Mouse (Mus musculus): ENCODE results near the gene Sptlc2.

Sptlc2 gene

GRCm38 (mm10) chr12:87394316-87394715, 6.2 kb upstream of the Sptlc2 start:
- DNase-seq (ENCODE audit: low read depth) = no peak

- peak; percentile 55 for DNase-seq (ENCODE audit: low read depth)
These were observed 5.4 kb upstream of the Sptlc2 start for GRCm38 (mm10) chr12:87393447-87394145.

DNA sequence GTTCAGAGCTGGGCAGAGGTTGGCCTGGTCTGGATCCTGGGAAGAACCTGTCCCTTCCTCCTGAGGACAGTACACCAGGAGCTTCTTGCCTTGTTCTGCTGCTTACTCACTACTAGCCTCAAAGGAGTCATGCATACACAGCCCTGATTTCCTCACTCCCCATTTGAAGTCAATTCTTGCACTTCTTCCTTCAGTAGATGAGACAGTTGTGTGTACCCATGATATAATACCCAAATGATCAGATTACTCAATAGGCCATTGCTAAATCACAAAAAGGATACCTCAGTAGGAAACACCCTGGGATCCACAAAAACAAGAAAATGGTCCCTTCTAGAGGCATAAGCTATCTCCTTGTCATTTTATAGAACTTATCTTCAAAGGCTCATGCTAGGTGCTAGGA, 3.2 kb upstream of the Sptlc2 start:
- no peak for DNase-seq (ENCODE audit: low read depth)

- no peak for DNase-seq (ENCODE audit: low read depth)
These were observed 1.1 kb upstream of the Sptlc2 start for GRCm38 (mm10) chr12:87389231-87389630.

- peak; percentile 59 for DNase-seq (ENCODE audit: low read depth)
These were observed 709 bp downstream of the Sptlc2 start for GRCm38 (mm10) chr12:87387171-87388121.

DNA sequence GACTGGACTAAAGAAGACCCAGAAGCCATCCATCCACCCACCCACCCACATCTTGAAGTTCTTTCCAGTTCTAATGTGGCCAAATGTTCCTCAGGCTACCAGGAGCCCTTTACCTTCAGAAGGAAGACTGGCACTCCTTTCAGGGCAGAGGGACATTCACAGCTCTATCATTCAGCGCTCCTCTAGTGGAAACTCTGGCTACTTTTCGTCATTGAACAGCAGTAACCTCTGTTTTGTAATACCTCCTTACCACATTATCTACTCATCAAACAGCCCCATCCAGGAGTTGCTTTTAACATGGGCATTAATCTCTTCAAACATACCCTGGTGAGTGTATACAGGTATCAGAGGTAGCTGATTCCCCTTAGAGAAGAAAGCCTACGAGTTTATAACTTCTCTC, 3.1 kb downstream of the Sptlc2 start:
- DNase-seq (ENCODE audit: low read depth) = no peak

DNA sequence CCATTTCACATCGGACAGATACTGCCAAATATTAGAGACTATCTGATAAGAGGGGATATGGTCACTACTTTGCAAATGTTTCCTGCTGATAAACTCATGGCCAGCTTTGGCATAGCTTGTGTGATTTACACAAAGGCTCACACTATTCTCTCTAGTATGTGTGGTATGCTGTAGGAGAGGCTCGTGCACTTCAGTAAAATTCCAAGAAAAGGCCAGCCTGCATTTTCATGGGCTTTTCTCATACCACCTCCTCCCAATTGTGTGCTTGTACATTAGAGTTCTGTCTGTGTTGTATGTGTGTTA, 6.8 kb downstream of the Sptlc2 start:
- DNase-seq (ENCODE audit: low read depth) = peak; percentile 26

- DNase-seq (ENCODE audit: low read depth) = no peak
These were observed 7.4 kb downstream of the Sptlc2 start for GRCm38 (mm10) chr12:87380586-87381379.

DNA sequence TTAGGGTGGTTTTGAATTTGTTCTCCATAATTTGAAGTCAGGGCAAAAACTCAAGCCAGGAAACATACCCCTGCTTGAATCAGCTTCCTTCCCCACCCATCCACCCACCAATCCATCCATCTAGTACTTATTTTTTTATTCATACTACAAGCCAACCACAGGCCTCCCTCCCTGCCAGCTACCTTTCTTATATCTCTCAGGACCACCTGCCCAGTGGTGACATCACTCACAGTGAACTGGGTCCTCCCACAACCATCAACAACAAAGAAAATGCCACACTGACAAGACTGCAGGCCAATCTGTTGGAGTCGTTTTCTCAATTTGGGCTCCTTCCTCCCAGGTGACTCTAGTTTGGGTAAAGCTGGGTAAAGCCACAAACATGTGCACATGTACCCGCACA, 8.7 kb downstream of the Sptlc2 start:
- DNase-seq (ENCODE audit: low read depth) = no peak

- no peak for DNase-seq (ENCODE audit: low read depth)
These were observed 14.0 kb downstream of the Sptlc2 start for GRCm38 (mm10) chr12:87374159-87374558.

- DNase-seq (ENCODE audit: low read depth) = no peak
These were observed 18.8 kb downstream of the Sptlc2 start for GRCm38 (mm10) chr12:87369319-87369718.

DNA sequence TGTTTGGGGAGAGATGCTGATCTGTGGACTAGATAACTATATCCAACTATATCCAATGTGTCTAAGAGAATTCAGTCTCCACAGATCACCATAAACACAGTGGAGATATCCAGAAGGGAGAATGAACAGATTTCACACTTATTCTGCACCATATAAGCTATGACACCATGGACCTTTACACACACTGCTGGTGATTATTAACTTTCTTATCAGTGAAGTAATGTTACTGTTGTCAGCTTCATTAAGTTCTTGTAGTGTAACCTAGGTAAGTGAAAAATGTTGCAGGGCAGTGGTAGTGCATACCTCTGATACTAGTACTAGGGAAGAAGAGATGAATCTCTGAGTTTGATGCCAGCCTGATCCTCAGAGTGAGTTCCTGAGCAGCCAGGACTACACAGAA, 20.1 kb downstream of the Sptlc2 start:
- DNase-seq (ENCODE audit: low read depth) = no peak

- DNase-seq (ENCODE audit: low read depth) = no peak
These were observed 22.5 kb downstream of the Sptlc2 start for GRCm38 (mm10) chr12:87365676-87366075.

DNA sequence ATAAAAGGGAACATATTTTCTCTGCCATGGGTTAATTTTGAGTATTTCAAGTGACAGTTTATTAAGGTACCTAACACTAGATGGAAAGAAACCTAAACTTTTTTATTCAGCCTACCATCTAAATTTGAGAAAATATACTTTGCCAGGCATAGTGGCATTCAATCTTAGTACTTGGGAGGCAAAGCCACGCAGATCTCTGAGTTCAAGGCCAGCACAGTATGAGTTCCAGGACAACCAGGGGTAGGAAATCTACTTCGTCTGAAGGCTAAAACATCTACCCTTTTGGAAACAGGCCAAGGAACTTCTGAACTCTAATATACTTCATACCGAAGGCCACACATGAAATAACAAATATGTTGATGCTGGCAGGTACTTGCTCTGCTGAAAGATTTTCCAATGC, 26.0 kb downstream of the Sptlc2 start:
- no peak for DNase-seq (ENCODE audit: low read depth)

DNA sequence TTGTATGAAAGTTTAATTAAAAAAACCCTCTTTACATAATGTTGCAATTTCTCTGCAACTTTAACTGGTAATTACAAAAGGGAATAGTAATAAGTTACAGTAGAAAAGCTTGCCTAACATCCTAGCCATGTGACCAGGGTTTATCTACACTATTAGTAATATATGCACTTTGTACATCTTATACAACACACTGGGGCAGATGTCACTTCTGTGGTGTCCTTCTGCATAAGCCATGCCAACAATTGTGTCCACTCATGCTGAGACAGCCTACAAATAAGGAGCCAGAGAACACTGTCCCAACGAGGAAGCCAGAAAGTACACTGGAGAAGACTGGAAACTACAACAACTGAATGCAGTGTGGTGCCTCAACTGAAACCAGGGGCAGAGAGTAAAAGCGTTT, 40.1 kb downstream of the Sptlc2 start:
- no peak for DNase-seq (ENCODE audit: low read depth)

DNA sequence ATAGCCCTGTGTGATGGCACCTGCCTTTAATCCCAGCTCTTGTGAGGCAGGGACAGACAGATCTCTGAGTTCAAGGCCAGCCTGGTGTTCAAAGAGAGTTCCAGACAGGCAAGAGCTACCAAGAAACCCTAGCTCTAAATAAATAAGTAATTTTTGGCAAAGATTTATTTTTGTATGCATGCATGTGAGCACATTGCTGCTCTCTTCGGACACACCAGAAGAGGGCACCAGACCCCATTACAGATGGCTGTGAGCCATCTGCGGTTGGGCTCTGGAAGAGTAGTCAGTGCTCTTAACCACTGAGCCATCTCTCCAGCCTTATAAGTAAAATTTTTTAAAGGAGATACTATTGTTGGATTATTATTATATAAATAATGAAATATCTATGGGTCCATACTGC, 40.6 kb downstream of the Sptlc2 start:
- peak; percentile 59 for DNase-seq (ENCODE audit: low read depth)

GRCm38 (mm10) chr12:87343084-87343605, 45.0 kb downstream of the Sptlc2 start:
- no peak for DNase-seq (ENCODE audit: low read depth)

- DNase-seq (ENCODE audit: low read depth) = no peak
These were observed 50.1 kb downstream of the Sptlc2 start for GRCm38 (mm10) chr12:87338082-87338481.

DNA sequence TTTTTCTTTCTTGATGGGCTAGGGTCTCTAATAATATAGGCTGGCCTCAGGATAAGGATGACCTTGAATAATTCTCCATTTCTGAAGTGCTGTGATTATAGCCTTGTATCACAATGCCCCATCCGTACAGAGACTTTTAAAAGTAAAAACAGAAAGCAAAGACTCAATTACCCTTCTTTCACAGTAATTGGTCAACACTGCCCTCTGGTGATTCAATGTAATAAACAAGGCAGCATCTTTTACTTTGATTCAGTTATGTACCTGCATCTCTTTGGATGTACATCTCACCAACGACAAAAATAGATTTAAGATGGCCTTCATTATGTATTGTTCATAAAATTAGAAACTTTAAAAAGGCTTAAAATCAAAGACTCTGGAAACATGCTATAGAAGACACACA, 53.3 kb downstream of the Sptlc2 start:
- peak; percentile 74 for DNase-seq (ENCODE audit: low read depth)

GRCm38 (mm10) chr12:87333794-87334193, 54.4 kb downstream of the Sptlc2 start:
- no peak for DNase-seq (ENCODE audit: low read depth)

GRCm38 (mm10) chr12:87332511-87332910, 55.6 kb downstream of the Sptlc2 start:
- DNase-seq (ENCODE audit: low read depth) = no peak

- DNase-seq (ENCODE audit: low read depth) = no peak
These were observed 56.2 kb downstream of the Sptlc2 start for GRCm38 (mm10) chr12:87331908-87332307.
